Mouse (Mus musculus) forebrain, embryonic 15.5 days (tissue): ENCODE results near the gene Atp2a3. TPM values are rescaled to one million over a fixed set of nuclear protein-coding genes. Genes with fewer than 3 reads are reported as not detected.

ENCODE experiments used
- ATAC-seq: fragments of 200-750 bp; cut with Nextera tagmentation; replicated peaks from 2 replicates; pipeline ENCODE4 v1.8.0; 2017; ENCODE audit warnings: mild to moderate bottlenecking, moderate TSS enrichment, moderate library complexity
- H3K27ac ChIP-seq: fragments of 300-500 bp; sonication (generic); replicated peaks from 2 replicates; pipeline ENCODE4 v1.5.1; 2015; ENCODE audit warnings: mild to moderate bottlenecking, inconsistent platforms
- H3K27me3 ChIP-seq: fragments of 300-500 bp; sonication (generic); 2 replicates; pipeline ENCODE4 v1.6.1; 2015; ENCODE audit warnings: inconsistent platforms
- H3K36me3 ChIP-seq: fragments of 300-500 bp; sonication (generic); 2 replicates; pipeline ENCODE4 v1.6.1; 2015; ENCODE audit warnings: mild to moderate bottlenecking, inconsistent platforms
- H3K4me1 ChIP-seq: fragments of 300-500 bp; sonication (generic); 2 replicates; pipeline ENCODE4 v1.6.1; 2015; ENCODE audit warnings: inconsistent platforms
- H3K4me2 ChIP-seq: fragments of 300-500 bp; sonication (generic); replicated peaks from 2 replicates; pipeline ENCODE4 v1.6.1; 2015; ENCODE audit warnings: mild to moderate bottlenecking, inconsistent platforms
- H3K4me3 ChIP-seq: fragments of 300-500 bp; sonication (generic); 2 replicates; pipeline ENCODE4 v1.5.1; 2015; ENCODE audit warnings: mild to moderate bottlenecking, inconsistent platforms
- H3K9ac ChIP-seq: fragments of 300-500 bp; sonication (generic); replicated peaks from 2 replicates; pipeline ENCODE4 v1.6.1; 2015; ENCODE audit warnings: mild to moderate bottlenecking, inconsistent platforms
- H3K9me3 ChIP-seq: fragments of 300-500 bp; sonication (generic); 2 replicates; pipeline ENCODE4 v1.6.1; 2016; ENCODE audit warnings: inconsistent platforms
- WGBS: fragments of 180-500 bp; shearing (Covaris S2); methylation state at CpG from one replicate; pipeline ENCODE4 v1.1.7; 2015; ENCODE audit warnings: mixed read lengths; 5-methylcytosine and 5-hydroxymethylcytosine counted together
- polyA plus RNA-seq: library from polyadenylated mRNA; unstranded; fragments of >200 nt; fragmentation: Nextera tagmentation; extraction: Ambion mirVana; gene quantifications from 2 replicates; pipeline ENCODE4 v1.2.1, GENCODE M21; 2015

Atp2a3 gene
- polyA plus RNA-seq, 1 experiment from 2014 or later: 0.67 TPM

DNA sequence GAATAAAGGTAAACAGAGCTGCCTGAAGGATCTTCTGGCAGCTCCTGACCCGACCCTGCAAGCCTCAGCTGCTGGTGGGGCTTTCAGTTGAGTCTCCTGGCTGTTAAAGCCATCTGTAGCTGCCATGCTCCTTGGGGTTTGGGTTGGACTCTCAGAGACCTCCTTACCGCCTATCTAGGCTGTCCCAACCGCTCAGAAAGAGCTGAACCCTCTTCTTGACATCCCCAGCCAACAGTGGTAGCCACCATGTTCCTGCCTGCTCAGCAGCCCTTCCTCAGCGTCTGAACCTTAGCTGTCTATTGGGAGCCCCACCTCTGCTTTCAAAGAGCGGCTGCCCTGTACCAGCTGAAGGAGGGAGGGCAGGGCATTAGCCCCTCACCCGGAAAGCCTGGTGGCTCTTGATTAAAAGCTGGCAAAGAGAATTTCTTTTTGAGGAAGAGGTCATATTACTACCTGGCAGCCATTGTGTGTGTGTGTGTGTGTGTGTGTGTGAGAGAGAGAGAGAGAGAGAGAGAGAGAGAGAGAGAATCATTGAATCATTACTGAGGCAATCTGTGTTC is 14.3 kb upstream of the Atp2a3 start:
- Histone ChIP-seq H3K36me3 (no peaks in the 10 kb centered on the region), H3K4me1 (no peaks in the 10 kb centered on the region), H3K27me3 (no peaks in the 10 kb centered on the region), H3K4me2 (no peak overlapping the region), H3K9ac (no peak overlapping the region), H3K27ac (no peak overlapping the region), H3K9me3 (no peaks in the 10 kb centered on the region), H3K4me3 (no peak overlapping the region)
- no peak for ATAC-seq
- WGBS: 52% methylated on average over 6 of the region's 6 CpGs

DNA sequence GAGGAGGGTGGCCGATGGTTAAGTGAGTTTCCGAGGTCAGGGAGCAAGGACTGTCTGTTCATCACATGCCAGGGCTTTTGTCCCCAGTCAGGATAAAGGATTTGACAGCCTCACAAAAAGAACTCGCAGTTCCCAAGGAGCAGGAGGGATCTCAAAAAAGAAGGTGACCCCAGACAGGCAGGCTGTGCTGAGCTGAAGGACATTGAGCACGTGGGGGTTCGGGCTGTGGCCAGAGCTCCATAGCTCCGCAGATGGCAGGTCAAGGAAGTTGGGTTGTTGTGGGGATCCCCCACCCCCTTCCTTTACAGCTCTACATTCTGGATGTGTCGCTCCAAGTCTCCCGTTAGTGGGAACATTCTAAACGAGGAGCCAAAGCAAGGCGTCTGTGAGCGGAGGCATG is 13.1 kb upstream of the Atp2a3 start:
- WGBS: 55% methylated on average over 11 of the region's 11 CpGs
- no peak for ATAC-seq

GRCm38 (mm10) chr11:72948254-72948653 is 12.7 kb upstream of the Atp2a3 start:
- no peak overlapping the region for H3K4me2 ChIP-seq
- 76% methylated on average over 7 of the region's 7 CpGs for WGBS
- H3K27ac ChIP-seq: no peak overlapping the region
- no peak for ATAC-seq
- H3K36me3 ChIP-seq: no peaks in the 10 kb centered on the region
- H3K9me3 ChIP-seq: no peaks in the 10 kb centered on the region
- no peaks in the 10 kb centered on the region for H3K27me3 ChIP-seq
- no peak overlapping the region for H3K4me3 ChIP-seq
- H3K9ac ChIP-seq: no peak overlapping the region
- no peaks in the 10 kb centered on the region for H3K4me1 ChIP-seq

More for the DNA sequence above, 13.1 kb upstream of the Atp2a3 start:
- no peak overlapping the region for H3K9ac ChIP-seq
- no peaks in the 10 kb centered on the region for H3K27me3 ChIP-seq
- no peak overlapping the region for H3K4me3 ChIP-seq
- no peaks in the 10 kb centered on the region for H3K36me3 ChIP-seq
- H3K9me3 ChIP-seq: no peaks in the 10 kb centered on the region
- H3K4me1 ChIP-seq: no peaks in the 10 kb centered on the region
- H3K4me2 ChIP-seq: no peak overlapping the region
- no peak overlapping the region for H3K27ac ChIP-seq

GRCm38 (mm10) chr11:72951137-72952000 is 9.6 kb upstream of the Atp2a3 start:
- no peaks in the 10 kb centered on the region for H3K9me3 ChIP-seq
- H3K9ac ChIP-seq: no peak overlapping the region
- WGBS: 77% methylated on average over 22 of the region's 22 CpGs
- no peak overlapping the region for H3K27ac ChIP-seq
- no peak overlapping the region for H3K4me2 ChIP-seq
- H3K27me3 ChIP-seq: no peaks in the 10 kb centered on the region
- ATAC-seq: no peak
- no peak overlapping the region for H3K4me3 ChIP-seq
- H3K36me3 ChIP-seq: no peaks in the 10 kb centered on the region
- no peaks in the 10 kb centered on the region for H3K4me1 ChIP-seq

DNA sequence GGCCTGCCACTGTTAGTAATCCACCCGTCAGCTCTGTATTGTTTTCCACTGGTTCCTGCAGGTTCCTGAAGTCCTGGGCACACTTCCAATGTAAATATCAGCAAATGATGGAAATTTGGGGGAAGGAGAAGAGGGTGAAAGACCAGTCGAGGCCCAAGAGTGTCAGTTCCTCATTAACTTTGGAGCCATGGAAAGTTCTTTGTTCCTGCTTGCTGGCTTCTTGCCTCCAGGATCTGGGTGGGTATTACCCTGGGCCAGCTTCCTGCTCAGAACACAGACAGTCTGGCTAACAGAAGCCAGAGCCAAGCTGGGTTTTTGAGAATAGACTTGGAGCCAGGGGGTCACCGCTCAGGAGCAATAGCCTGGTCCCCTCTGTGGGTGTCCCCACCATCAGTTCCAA is 8.7 kb upstream of the Atp2a3 start:
- H3K4me1 ChIP-seq: no peaks in the 10 kb centered on the region
- H3K9ac ChIP-seq: no peak overlapping the region
- no peaks in the 10 kb centered on the region for H3K9me3 ChIP-seq
- ATAC-seq: no peak
- no peak overlapping the region for H3K4me2 ChIP-seq
- no peak overlapping the region for H3K27ac ChIP-seq
- H3K4me3 ChIP-seq: no peak overlapping the region
- 38% methylated on average over 3 of the region's 3 CpGs for WGBS
- H3K27me3 ChIP-seq: no peaks in the 10 kb centered on the region
- H3K36me3 ChIP-seq: no peaks in the 10 kb centered on the region

GRCm38 (mm10) chr11:72952697-72953096 is 8.3 kb upstream of the Atp2a3 start:
- no peaks in the 10 kb centered on the region for H3K4me1 ChIP-seq
- no peaks in the 10 kb centered on the region for H3K9me3 ChIP-seq
- no peaks in the 10 kb centered on the region for H3K27me3 ChIP-seq
- H3K27ac ChIP-seq: no peak overlapping the region
- no peak overlapping the region for H3K9ac ChIP-seq
- no peaks in the 10 kb centered on the region for H3K36me3 ChIP-seq
- H3K4me2 ChIP-seq: no peak overlapping the region
- H3K4me3 ChIP-seq: no peak overlapping the region
- no peak for ATAC-seq
- 83% methylated on average over 6 of the region's 6 CpGs for WGBS

GRCm38 (mm10) chr11:72953116-72953439 is 7.9 kb upstream of the Atp2a3 start:
- Histone ChIP-seq H3K9ac (no peak overlapping the region), H3K27me3 (no peaks in the 10 kb centered on the region), H3K36me3 (no peaks in the 10 kb centered on the region), H3K4me2 (no peak overlapping the region), H3K4me3 (no peak overlapping the region), H3K9me3 (no peaks in the 10 kb centered on the region), H3K27ac (no peak overlapping the region), H3K4me1 (no peaks in the 10 kb centered on the region)
- no peak for ATAC-seq
- WGBS: 56% methylated on average over 1 of the region's 1 CpGs

DNA sequence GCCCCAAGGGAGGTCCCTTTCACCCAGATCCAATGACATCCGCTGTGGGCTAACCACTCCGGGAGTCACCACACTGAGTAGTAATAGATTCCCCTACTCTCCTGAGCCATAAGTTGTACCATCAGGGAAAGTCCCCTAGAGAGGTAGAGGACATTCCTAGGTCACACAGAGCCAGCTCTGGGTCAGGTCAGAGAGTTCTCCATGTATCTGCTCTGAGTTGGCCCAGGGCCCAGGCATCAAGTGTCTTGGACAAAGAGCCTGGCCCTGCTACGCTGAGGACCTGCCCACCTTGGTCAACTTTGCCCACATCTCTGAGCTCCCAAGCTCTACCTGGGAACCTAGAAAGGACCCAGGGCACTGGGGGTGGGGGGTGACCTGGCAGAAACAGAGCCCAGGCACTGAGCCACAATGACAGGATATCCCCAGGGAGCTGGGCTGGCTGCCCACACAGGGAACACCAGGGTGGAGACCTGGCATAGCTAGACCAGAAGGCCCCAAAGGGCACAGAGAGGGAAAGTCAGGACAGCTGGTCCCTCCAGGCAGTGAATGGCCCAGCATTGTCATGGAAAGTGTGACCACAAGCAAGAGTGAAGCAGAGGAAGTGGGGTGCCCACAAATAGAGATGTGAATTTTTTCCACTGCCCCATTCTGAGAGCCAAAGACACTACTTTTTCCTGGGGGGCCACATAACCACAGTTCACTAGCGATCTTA is 7.4 kb upstream of the Atp2a3 start:
- Histone ChIP-seq H3K27ac (no peak overlapping the region), H3K9me3 (no peaks in the 10 kb centered on the region), H3K27me3 (no peaks in the 10 kb centered on the region), H3K4me3 (no peak overlapping the region), H3K36me3 (no peaks in the 10 kb centered on the region), H3K9ac (no peak overlapping the region), H3K4me1 (no peaks in the 10 kb centered on the region), H3K4me2 (no peak overlapping the region)
- no peak for ATAC-seq
- 84% methylated on average over 4 of the region's 4 CpGs for WGBS

DNA sequence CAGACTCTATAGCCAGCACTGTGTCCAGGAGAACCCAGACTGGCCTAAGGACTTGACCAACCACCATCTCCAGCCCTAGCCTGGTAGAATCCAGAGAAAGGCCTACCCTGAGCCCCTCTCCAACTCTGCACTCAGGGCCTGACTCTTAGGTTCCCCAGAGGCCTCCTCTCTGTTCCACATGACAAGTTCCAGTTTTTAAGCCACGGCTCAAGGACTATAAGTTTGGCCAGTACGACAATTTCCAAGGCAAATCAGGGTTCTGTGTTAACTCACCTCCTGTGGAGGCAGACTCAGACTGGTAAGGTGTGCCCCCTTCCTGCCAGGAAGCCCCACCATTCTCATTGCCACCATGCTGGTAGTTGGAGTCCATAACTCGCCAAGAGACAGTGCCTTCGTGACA is 6.8 kb upstream of the Atp2a3 start:
- Histone ChIP-seq H3K4me2 (no peak overlapping the region), H3K27ac (no peak overlapping the region), H3K9ac (no peak overlapping the region), H3K4me1 (no peaks in the 10 kb centered on the region), H3K9me3 (no peaks in the 10 kb centered on the region), H3K36me3 (no peaks in the 10 kb centered on the region), H3K27me3 (peaks cover 3% of the 10 kb centered on the region; the same call in 1 of the 2 replicates), H3K4me3 (no peak overlapping the region)
- ATAC-seq: no peak
- 83% methylated on average over 4 of the region's 4 CpGs for WGBS

DNA sequence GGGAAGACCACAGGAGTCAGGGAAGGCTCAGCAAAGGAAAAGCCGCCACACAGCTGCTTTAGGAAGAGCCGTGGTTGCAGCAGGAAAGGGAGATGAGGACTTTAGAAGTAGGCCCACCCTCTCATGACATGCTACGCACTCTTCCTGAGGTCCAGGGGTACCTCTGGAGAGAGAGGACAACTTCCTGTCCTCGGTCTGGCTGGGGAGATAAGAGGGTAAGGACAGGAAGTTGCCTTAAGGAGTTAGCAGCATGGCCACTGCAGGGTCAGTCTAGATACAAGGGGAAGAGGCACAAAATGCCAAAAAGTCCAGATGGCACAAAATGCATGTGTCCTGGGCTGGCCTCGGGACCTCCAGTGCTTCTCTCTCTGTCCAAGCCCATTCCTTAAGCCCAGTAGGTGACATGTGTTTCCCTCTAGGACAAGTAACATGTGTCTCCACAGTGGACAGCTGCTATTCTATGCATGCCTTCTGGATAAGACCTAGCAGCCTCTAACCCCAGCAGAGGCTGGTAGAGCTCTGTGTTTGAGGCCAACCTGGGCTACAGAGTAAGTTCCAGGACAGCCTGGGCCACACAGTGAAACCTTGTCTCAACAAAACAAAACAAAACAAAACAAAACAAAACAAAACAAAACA is 5.5 kb upstream of the Atp2a3 start:
- Histone ChIP-seq H3K27me3 (peaks cover 15% of the 10 kb centered on the region), H3K27ac (no peak overlapping the region), H3K4me1 (no peaks in the 10 kb centered on the region), H3K4me2 (no peak overlapping the region), H3K36me3 (no peaks in the 10 kb centered on the region), H3K9ac (no peak overlapping the region), H3K9me3 (no peaks in the 10 kb centered on the region), H3K4me3 (no peak overlapping the region)
- ATAC-seq: no peak
- WGBS: 74% methylated on average over 5 of the region's 5 CpGs

DNA sequence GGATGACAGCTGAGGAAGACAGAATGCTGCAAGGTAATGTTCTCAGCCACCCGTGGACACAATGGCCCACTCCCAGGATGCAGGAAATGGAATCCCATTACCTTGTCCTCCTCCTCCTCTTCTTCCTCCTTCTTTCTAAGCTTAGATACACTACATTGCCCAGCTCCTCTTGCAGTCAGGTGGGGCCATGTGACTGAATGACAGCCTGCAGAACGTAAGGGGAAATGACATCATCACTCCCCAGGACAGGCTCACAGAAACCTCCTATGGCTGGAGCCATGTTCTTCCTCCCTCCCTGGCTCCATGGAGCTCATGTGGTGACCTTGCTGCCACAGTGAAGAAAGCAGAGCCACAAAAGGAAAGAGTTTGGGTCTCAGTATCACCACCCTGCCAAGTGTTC is 3.7 kb upstream of the Atp2a3 start:
- no peak overlapping the region for H3K4me2 ChIP-seq
- H3K36me3 ChIP-seq: no peaks in the 10 kb centered on the region
- peaks cover 11% of the 10 kb centered on the region for H3K4me1 ChIP-seq
- WGBS: 65% methylated on average over 2 of the region's 2 CpGs
- no peak overlapping the region for H3K27ac ChIP-seq
- H3K9me3 ChIP-seq: no peaks in the 10 kb centered on the region
- peaks cover 31% of the 10 kb centered on the region for H3K27me3 ChIP-seq
- no peak for ATAC-seq
- H3K9ac ChIP-seq: no peak overlapping the region
- no peak overlapping the region for H3K4me3 ChIP-seq
